Mouse (Mus musculus): ENCODE results near the gene Prnp. TPM values are rescaled to one million over a fixed set of nuclear protein-coding genes. Genes with fewer than 3 reads are reported as not detected.

Prnp gene
- 28.9 TPM for polyA plus RNA-seq (2014; fragmentation: Illumina TruSeq; extraction: RNeasy Lipid Tissue Mini Kit (QIAGEN cat#74804); ENCODE audit: low replicate concordance)

DNA sequence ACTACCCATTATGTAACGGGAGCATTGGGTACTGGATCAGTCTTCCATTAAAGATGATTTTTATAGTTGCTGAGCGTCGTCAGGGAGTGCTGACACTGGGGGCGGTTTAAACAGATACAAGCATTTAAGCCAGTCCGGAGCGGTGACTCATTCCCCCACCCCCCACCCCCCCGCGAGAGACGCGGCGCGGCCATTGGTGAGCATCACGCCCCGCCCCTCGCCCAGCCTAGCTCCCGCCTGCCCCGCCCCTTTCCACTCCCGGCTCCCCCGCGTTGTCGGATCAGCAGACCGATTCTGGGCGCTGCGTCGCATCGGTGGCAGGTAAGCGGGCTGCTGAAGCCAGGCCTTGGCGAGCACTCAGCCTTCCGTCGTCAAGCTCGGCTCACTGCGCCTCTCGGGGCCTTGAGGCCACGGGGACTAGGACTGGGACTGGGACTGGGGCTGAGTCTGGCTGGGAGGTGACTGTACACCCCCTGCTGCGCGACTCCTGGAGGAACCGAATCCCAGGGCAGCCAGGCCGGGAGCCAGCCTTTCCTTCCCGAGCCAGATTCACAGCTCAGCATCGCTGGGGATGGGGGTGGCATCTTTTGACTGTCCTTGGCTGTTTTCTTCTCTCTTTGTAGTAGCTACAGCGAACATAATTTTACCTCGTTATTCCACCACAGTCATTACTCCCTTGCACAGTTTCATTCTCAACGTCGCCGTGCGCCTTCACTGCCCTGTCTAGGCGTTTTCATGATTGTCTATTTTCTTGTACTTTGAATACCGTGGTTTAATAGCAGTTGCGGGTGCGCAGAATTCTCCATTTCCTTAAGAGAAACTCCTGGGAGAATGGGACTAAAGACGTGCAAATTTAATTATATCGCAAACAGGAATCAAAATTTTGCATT lies at the start of gene Prnp, which contains the start of gene Prn:
TSS of gene Prnp (plus strand) at position 246 of the 890 bp plus-strand sequence.
TSS of gene Prn (plus strand) at position 275 of the 890 bp plus-strand sequence.

DNA sequence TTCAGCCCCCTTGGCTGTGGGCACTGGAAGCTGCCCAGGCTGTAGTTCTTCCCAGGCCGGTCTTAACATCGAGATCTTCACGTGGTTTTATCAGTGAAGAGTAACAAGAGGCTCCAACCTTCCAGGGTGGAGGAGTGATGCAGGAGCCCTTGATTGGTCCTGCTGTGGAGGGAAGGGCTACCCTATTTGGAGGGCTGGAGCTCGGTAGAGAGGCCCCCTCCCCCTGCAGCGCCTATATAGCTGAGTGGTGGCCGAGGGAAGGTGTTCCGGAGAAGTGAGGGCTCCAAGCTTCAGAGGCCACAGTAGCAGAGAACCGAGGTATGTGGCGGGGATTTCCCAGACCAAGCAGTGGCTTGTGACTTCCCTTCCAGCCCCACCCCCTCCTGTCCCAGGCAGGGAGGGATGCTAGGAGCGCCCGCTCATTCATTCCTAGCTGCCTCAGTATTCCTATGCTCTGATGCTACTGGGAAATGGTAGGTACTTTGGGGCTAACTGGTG lies 40.9 kb downstream of the Prnp start, which contains the start of gene Prnd:
TSS of gene Prnd (plus strand) at position 264 of the 498 bp plus-strand sequence.

Other genes starting within 250 kb of the Prnp start
- gene Erv3, start 50.2 kb upstream of the Prnp start, polyA plus RNA-seq (2014; fragmentation: Illumina TruSeq; extraction: RNeasy Lipid Tissue Mini Kit (QIAGEN cat#74804); ENCODE audit: low replicate concordance): not detected
- gene Prn, start within 50 bp of the Prnp start, polyA plus RNA-seq (2014; fragmentation: Illumina TruSeq; extraction: RNeasy Lipid Tissue Mini Kit (QIAGEN cat#74804); ENCODE audit: low replicate concordance): not detected
- 1.1 TPM for gene Prnd, start 40.9 kb downstream of the Prnp start, polyA plus RNA-seq (2014; fragmentation: Illumina TruSeq; extraction: RNeasy Lipid Tissue Mini Kit (QIAGEN cat#74804); ENCODE audit: low replicate concordance)
- gene Rassf2, start 120.3 kb downstream of the Prnp start, polyA plus RNA-seq (2014; fragmentation: Illumina TruSeq; extraction: RNeasy Lipid Tissue Mini Kit (QIAGEN cat#74804); ENCODE audit: low replicate concordance): 2.5 TPM
- 64.7 TPM for gene Slc23a2, start 235.2 kb downstream of the Prnp start, polyA plus RNA-seq (2014; fragmentation: Illumina TruSeq; extraction: RNeasy Lipid Tissue Mini Kit (QIAGEN cat#74804); ENCODE audit: low replicate concordance)